Comparison of ENCODE assay signal across 8 mouse cellular contexts in genomic region chr2:80266894-80267293, GRCm38 (mm10). TPM values are rescaled to one million over a fixed set of nuclear protein-coding genes. Genes with fewer than 3 reads are reported as not detected.
DNase-seq lines count a peak whose midpoint lies in the region; ATAC-seq lines count a peak whose summit lies in the region.

No protein-coding gene starts in this region.

- no peaks in the 10 kb centered on the region for H3K36me3 ChIP-seq in hindbrain, embryonic 15.5 days

- H3K4me1 ChIP-seq in hindbrain, embryonic 15.5 days (replicated peaks) = no peaks in the 10 kb centered on the region

- peak overlapping the region; percentile 26 for H3K4me2 ChIP-seq in hindbrain, embryonic 15.5 days

- no peaks in the 10 kb centered on the region for H3K27me3 ChIP-seq in hindbrain, embryonic 15.5 days

- H3K9me3 ChIP-seq in hindbrain, embryonic 15.5 days = no peaks in the 10 kb centered on the region

- no peak overlapping the region for H3K27ac ChIP-seq in hindbrain, embryonic 15.5 days (replicated peaks)

- no peak overlapping the region for H3K9ac ChIP-seq in hindbrain, embryonic 15.5 days

- 27% methylated on average over 11 of the region's 11 CpGs for WGBS in hindbrain, embryonic 15.5 days

- DNase-seq in WW6 (ENCODE audit: low read depth, low spot score) = peak; percentile 20
- peak; percentile 70 to 78 for DNase-seq in cerebellum, postnatal 14 days
- DNase-seq in frontal cortex, postnatal 14 days (ENCODE audit: low spot score in 2 of 2) = peak; percentile 61 to 77
- DNase-seq in layer of hippocampus, postnatal 36 days = peak; percentile 65 to 70
- DNase-seq in lung, postnatal 25 days (ENCODE audit: low spot score) = peak; percentile 45
- peak; percentile 84 for DNase-seq in retina, embryonic 14.5 days (ENCODE audit: low spot score)

- peak; percentile 42; the same call in 1 of the 2 replicates for ATAC-seq in hindbrain, embryonic 15.5 days (ENCODE audit: low FRiP score, low read depth)
- no peak for ATAC-seq in inflammation-experienced regulatory T-cells, adult 6 months

- no peak overlapping the region for H3K4me3 ChIP-seq in hindbrain, embryonic 15.5 days

RNA-seq across cellular contexts. Expression of gene Prdx6b, which starts 25.4 kb away (rescaled TPM):
- polyA plus RNA-seq in hindbrain, embryonic 15.5 days (2015; fragmentation: Nextera tagmentation; extraction: Ambion mirVana) = not detected in 2 replicates
- total RNA-seq in layer of hippocampus, postnatal 36 days (2021) = not detected
- under 1 TPM in 1 of 3 experiments, not detected in 2; 0.15 TPM for polyA plus RNA-seq in inflammation-experienced regulatory T-cells, adult 6 months (2017; shearing (Covaris generic))

RNA-seq across cellular contexts. Expression of gene Dnajc10, which starts 48.4 kb away (rescaled TPM):
- polyA plus RNA-seq in hindbrain, embryonic 15.5 days (2015; fragmentation: Nextera tagmentation; extraction: Ambion mirVana) = 63.1 and 65.1 TPM in 2 replicates
- total RNA-seq in layer of hippocampus, postnatal 36 days (2021) = 10 to 100 TPM; 55.5 to 57.9 TPM
- polyA plus RNA-seq in inflammation-experienced regulatory T-cells, adult 6 months (2017; shearing (Covaris generic)) = 10 to 100 TPM; 42.4 to 54.0 (median 47.9) TPM

Comparison
In these comparisons a context has a peak if more than half of its experiments do, and no peak if none do; other contexts are left out.
1. DNase-seq: peak in every context shown above with its lines; median percentile 84 in retina, embryonic 14.5 days; 74 in cerebellum, postnatal 14 days; 69 in frontal cortex, postnatal 14 days; 68 in layer of hippocampus, postnatal 36 days; 45 in lung, postnatal 25 days; 20 in WW6.